Mouse (Mus musculus) cerebellum, adult 2 months (tissue): Measurements from ENCODE around the gene Pmepa1.

Experiments used
- CTCF ChIP-seq: fragments of 200-500 bp; IDR thresholded peaks from 2 replicates; pipeline ENCODE4 v1.5.1; 2011; ENCODE audit warnings: low read depth, mild to moderate bottlenecking, control low read depth, low read length, moderate library complexity, borderline replicate concordance; ENCODE audit not compliant: insufficient read depth
- POLR2A ChIP-seq: fragments of 200-500 bp; IDR thresholded peaks from 2 replicates; pipeline ENCODE4 v1.6.1; 2011; ENCODE audit warnings: low read length, control low read depth, borderline replicate concordance; ENCODE audit not compliant: insufficient read depth

- TF ChIP-seq CTCF, result no peak
- no peak for TF ChIP-seq POLR2A
Measured at GRCm38 (mm10) chr2:173180026-173180425, 96.3 kb downstream of the Pmepa1 start.
